Mouse (Mus musculus) A20 (cell line): ENCODE results near the gene Gemin5.
A peak's percentile ranks its signal among the peaks of the same experiment; 100 is the strongest.

ENCODE experiments used
- DNase-seq: peaks from one replicate; pipeline ENCODE4 v3.0.0-alpha.2; 2011; ENCODE audit warnings: low read depth, low spot score

The Gemin5 gene

GRCm38 (mm10) chr11:58171459-58172091, 3.2 kb upstream of the Gemin5 start, which contains the start of gene Mrpl22:
Gene Mrpl22 (plus strand): TSS chr11:58171661.
- DNase-seq: peak; percentile 95

GRCm38 (mm10) chr11:58169666-58170065, 1.3 kb upstream of the Gemin5 start:
- DNase-seq: no peak

- DNase-seq: no peak
These were observed 545 bp downstream of the Gemin5 start for GRCm38 (mm10) chr11:58167822-58168166.

- peak; percentile 48 for DNase-seq
These were observed 3.3 kb downstream of the Gemin5 start for GRCm38 (mm10) chr11:58165072-58165471.

- DNase-seq: no peak
These were observed 11.5 kb downstream of the Gemin5 start for GRCm38 (mm10) chr11:58156871-58157270.

- DNase-seq: no peak
These were observed 12.9 kb downstream of the Gemin5 start for GRCm38 (mm10) chr11:58155458-58155857.

- DNase-seq: no peak
These were observed 22.1 kb downstream of the Gemin5 start for GRCm38 (mm10) chr11:58146241-58146640.

GRCm38 (mm10) chr11:58143704-58144426, 24.5 kb downstream of the Gemin5 start:
- peak; percentile 55 for DNase-seq

GRCm38 (mm10) chr11:58139466-58139865, 28.9 kb downstream of the Gemin5 start:
- DNase-seq: no peak

- no peak for DNase-seq
These were observed 29.5 kb downstream of the Gemin5 start for GRCm38 (mm10) chr11:58138821-58139220.

- DNase-seq: no peak
These were observed 31.7 kb downstream of the Gemin5 start for GRCm38 (mm10) chr11:58136677-58137076.

- DNase-seq: no peak
These were observed 33.0 kb downstream of the Gemin5 start for GRCm38 (mm10) chr11:58135296-58135695.

- DNase-seq: no peak
These were observed 33.5 kb downstream of the Gemin5 start for GRCm38 (mm10) chr11:58134869-58135268.

GRCm38 (mm10) chr11:58132026-58132425, 36.3 kb downstream of the Gemin5 start:
- peak; percentile 35 for DNase-seq

- no peak for DNase-seq
These were observed 39.0 kb downstream of the Gemin5 start for GRCm38 (mm10) chr11:58129302-58129843.

GRCm38 (mm10) chr11:58127544-58127943, 40.8 kb downstream of the Gemin5 start:
- DNase-seq: no peak

GRCm38 (mm10) chr11:58126397-58127160, 41.8 kb downstream of the Gemin5 start:
- peak; percentile 70 for DNase-seq

GRCm38 (mm10) chr11:58125021-58125420, 43.3 kb downstream of the Gemin5 start:
- no peak for DNase-seq

- no peak for DNase-seq
These were observed 44.6 kb downstream of the Gemin5 start for GRCm38 (mm10) chr11:58123711-58124110.

GRCm38 (mm10) chr11:58121351-58121750, 47.0 kb downstream of the Gemin5 start:
- DNase-seq: no peak

GRCm38 (mm10) chr11:58120655-58121054, 47.7 kb downstream of the Gemin5 start:
- no peak for DNase-seq

GRCm38 (mm10) chr11:58117044-58117652, 51.2 kb downstream of the Gemin5 start:
- DNase-seq: no peak
